Mouse (Mus musculus) C2C12 (cell line): ENCODE data around the gene Zswim5. TPM values are rescaled to one million over a fixed set of nuclear protein-coding genes. Genes with fewer than 3 reads are reported as not detected.

Experiments used
- H3K27me3 ChIP-seq: one replicate; pipeline ENCODE4 v1.6.1; 2011; ENCODE audit not compliant: control insufficient read depth, insufficient read depth, insufficient read length
- H3K36me3 ChIP-seq: one replicate; pipeline ENCODE4 v1.6.1; 2011; ENCODE audit not compliant: control insufficient read depth, insufficient read depth
- H3K4me3 ChIP-seq: one replicate; pipeline ENCODE4 v1.5.1; 2011; ENCODE audit warnings: mild to moderate bottlenecking, control low read depth; ENCODE audit not compliant: poor library complexity, insufficient read depth, severe bottlenecking
- H3K79me2 ChIP-seq: one replicate; pipeline ENCODE4 v1.6.1; 2011; ENCODE audit not compliant: control insufficient read depth, insufficient read depth
- H3K79me3 ChIP-seq: one replicate; pipeline ENCODE4 v1.6.1; 2011; ENCODE audit warnings: low read depth, control low read depth
- H3ac ChIP-seq: one replicate; pipeline ENCODE3; 2011; ENCODE audit warnings: low read depth; ENCODE audit not compliant: control insufficient read depth, insufficient read length
- CEBPB ChIP-seq: IDR thresholded peaks from one replicate; pipeline ENCODE4 v1.6.1; 2011; ENCODE audit warnings: low read depth, mild to moderate bottlenecking, control low read depth, moderate library complexity
- CTCF ChIP-seq: IDR thresholded peaks from one replicate; pipeline ENCODE4 v1.5.1; 2011; ENCODE audit not compliant: control insufficient read depth, insufficient read depth, insufficient read length
- FOSL1 ChIP-seq: IDR thresholded peaks from one replicate; pipeline ENCODE4 v1.8.0; 2011; ENCODE audit warnings: mild to moderate bottlenecking, low read length; ENCODE audit not compliant: poor library complexity, insufficient read depth, severe bottlenecking
- MAX ChIP-seq: IDR thresholded peaks from one replicate; pipeline ENCODE4 v1.6.1; 2011; ENCODE audit warnings: mild to moderate bottlenecking, control low read depth
- MYOD1 ChIP-seq: IDR thresholded peaks from one replicate; pipeline ENCODE4 v1.6.1; 2011; ENCODE audit warnings: low read depth; ENCODE audit not compliant: control insufficient read depth, insufficient read length
- MYOG ChIP-seq: IDR thresholded peaks from one replicate; pipeline ENCODE4 v1.6.1; 2011; ENCODE audit not compliant: control insufficient read depth, insufficient read length; ENCODE audit errors: extremely low read depth
- USF1 ChIP-seq: IDR thresholded peaks from one replicate; pipeline ENCODE4 v1.6.1; 2011; ENCODE audit warnings: low read depth, mild to moderate bottlenecking, control low read depth, moderate library complexity
- polyA plus RNA-seq: library from polyadenylated mRNA; unstranded; fragments of >200 nt; fragmentation: generic; extraction: Trizol; gene quantifications from one replicate; pipeline ENCODE4 v1.2.1, GENCODE M21; 2012; ENCODE audit warnings: missing spikeins

Zswim5 gene
- polyA plus RNA-seq, 1 experiment: 0.01 TPM

DNA sequence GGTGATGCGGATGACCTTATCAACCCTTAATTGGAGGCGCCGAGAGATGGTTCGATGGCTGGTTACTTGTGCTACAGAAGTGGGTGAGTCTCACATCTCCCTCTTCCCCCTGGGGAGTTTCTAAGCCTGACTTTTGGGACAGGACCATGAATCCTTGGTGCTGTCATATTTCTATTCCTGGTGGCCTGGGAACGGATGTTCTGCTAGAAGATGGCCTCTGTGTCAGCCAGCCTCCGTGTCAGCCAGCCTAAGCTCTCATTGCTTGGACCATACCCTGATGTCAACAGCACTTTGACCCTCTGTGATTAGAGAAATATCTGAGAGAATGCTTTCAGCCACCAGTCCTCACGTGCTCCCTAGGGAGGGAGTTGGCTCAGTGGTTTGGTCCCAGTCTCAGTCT, 108.5 kb downstream of the Zswim5 start:
- Histone ChIP-seq H3K27me3 (peaks cover 2% of the 10 kb centered on the region), H3ac (no peak overlapping the region), H3K36me3 (no peaks in the 10 kb centered on the region), H3K79me2 (no peaks in the 10 kb centered on the region), H3K79me3 (no peaks in the 10 kb centered on the region), H3K4me3 (no peak overlapping the region)
- TF ChIP-seq CEBPB (no peak), USF1 (no peak), MYOG (no peak), MYOD1 (no peak), FOSL1 (no peak), MAX (no peak), CTCF (no peak)

DNA sequence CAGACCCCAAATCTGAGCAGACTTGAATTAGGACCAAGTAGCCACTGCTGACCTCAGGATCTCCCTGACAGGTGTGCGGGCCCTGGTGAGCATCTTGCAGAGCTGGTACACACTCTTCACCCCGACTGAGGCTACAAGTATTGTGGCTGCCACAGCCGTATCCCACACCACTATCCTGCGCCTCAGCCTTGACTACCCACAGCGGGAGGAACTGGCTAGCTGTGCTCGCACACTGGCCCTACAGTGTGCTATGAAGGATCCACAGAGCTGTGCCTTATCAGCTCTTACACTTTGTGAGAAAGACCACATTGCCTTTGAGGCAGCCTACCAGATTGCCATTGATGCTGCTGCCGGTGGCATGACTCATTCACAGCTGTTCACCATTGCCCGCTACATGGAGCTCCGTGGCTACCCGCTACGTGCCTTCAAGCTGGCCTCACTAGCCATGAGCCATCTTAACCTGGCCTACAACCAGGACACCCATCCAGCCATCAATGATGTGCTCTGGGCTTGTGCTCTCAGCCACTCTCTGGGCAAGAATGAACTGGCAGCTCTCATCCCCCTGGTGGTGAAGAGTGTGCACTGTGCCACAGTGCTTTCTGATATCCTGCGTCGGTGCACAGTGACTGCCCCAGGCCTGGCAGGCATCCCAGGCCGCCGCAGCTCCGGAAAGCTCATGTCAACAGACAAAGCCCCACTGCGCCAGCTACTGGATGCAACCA, 109.4 kb downstream of the Zswim5 start:
- Histone ChIP-seq H3K4me3 (no peak overlapping the region), H3K79me3 (no peaks in the 10 kb centered on the region), H3ac (no peak overlapping the region), H3K36me3 (no peaks in the 10 kb centered on the region), H3K79me2 (no peaks in the 10 kb centered on the region), H3K27me3 (no peaks in the 10 kb centered on the region)
- TF ChIP-seq MYOD1 (peak; percentile 97), CTCF (peak; percentile 59), USF1 (no peak)

DNA sequence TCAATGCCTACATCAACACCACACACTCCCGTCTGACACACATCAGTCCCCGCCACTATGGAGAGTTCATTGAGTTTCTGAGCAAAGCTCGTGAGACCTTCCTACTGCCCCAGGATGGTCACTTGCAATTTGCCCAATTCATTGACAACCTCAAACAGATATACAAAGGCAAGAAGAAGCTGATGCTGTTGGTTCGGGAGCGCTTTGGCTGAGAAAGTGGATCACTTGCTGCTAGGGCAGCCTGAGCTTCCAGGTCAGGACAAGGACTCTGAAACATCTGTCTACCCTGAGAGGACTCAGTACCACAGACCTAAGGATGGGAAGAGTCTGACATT, 109.9 kb downstream of the Zswim5 start:
- Histone ChIP-seq H3K79me3 (no peaks in the 10 kb centered on the region), H3ac (no peak overlapping the region), H3K36me3 (no peaks in the 10 kb centered on the region), H3K4me3 (no peak overlapping the region), H3K27me3 (no peaks in the 10 kb centered on the region), H3K79me2 (no peaks in the 10 kb centered on the region)
- TF ChIP-seq MAX (no peak), MYOD1 (no peak), CEBPB (no peak), USF1 (no peak), CTCF (no peak), FOSL1 (no peak), MYOG (no peak)

DNA sequence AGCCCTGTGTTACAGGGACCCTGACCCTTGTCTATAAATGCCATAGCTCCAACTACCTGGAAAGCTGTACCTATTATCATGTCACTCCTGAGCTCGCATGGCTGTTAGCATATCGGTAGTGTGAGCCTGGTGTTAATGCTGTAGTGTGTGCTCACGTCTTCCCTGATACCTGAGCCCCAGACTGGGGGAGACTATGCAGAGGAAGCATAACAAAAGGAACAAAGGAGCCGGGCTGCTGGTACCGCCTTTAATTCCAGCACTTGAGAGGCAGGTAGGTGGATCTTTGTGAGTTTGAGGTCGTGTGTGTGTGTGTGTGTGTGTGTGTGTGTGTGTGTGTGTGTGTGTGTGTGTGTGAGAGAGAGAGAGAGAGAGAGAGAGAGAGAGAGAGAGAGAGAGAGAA, 112.6 kb downstream of the Zswim5 start:
- no peak overlapping the region for H3K4me3 ChIP-seq

DNA sequence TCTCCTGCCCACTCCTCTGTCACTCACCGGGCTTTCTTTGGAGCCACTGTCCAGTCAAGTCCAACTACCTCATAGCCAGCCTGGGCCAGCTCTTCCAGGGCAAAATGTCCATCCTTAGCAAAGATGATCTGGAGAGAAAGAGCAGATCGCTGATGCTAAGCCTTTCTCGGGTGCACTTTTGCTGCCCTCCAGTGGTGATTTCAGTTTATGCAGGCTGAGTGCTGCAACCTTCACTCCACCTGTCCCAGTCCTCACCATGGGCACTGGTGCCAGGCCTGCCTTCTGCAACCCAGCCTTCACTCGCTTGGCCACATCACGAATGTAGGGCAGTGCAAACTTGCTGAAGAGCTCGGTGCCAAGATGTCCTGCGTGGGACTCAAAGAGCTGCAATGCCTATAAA, 114.2 kb downstream of the Zswim5 start:
- Histone ChIP-seq H3K36me3 (no peaks in the 10 kb centered on the region), H3K4me3 (no peak overlapping the region), H3ac (no peak overlapping the region), H3K79me3 (no peaks in the 10 kb centered on the region), H3K79me2 (no peaks in the 10 kb centered on the region), H3K27me3 (no peaks in the 10 kb centered on the region)
- TF ChIP-seq USF1 (no peak), CTCF (peak; percentile 87)

More for the DNA sequence above, 112.6 kb downstream of the Zswim5 start:
- no peaks in the 10 kb centered on the region for H3K79me3 ChIP-seq
- TF ChIP-seq MYOG: no peak
- no peak overlapping the region for H3ac ChIP-seq
- H3K36me3 ChIP-seq: no peaks in the 10 kb centered on the region
- no peaks in the 10 kb centered on the region for H3K27me3 ChIP-seq
- no peaks in the 10 kb centered on the region for H3K79me2 ChIP-seq

DNA sequence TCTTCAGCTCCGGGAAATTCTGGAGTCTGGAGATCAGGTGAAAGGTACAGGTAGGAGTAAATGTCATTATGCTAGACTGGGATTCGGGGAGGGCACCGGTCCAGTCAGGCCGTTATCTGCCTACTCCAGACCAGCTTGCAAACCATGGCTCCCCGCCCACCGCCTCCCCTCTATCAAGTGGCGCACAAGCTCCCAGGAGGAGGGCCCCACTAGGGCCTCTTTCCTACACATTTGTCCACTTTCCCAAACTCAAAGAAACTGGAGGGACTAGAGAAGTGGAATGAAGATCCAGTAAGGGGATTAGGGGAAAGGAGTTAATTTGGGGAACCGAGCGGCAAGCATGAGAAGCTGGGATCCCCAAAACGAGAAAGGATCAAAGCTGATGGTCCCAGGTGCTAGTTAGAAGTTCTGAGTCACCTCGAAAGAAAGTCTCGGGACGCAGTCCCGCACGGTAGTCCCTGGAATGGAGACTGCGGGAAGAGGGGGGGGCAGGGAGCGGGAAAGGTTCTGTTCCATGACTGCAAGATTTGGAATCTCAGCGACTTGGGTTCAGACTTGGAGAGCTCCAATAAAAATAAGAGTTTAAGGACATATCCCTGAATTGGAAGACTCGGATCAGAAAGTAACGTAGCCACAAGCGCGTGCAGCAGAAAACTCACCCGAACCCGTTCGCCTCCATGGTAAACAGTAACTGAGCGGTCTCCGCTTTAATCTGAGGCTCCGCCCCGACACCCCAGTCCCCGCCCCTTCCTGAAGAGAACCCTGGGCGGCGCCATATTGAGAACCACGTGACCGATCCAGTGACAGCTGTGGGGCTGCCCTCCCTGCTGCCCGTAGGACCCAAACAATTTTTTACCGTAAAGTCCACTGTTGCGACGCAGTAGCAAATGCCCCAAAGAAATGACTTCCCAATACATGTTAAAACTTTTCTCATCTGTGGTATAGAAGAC, 116.8 kb downstream of the Zswim5 start, which contains the start of gene Urod:
TSS of gene Urod (minus strand) at position 742 of the 950 bp plus-strand sequence.
- peak within 1 kb of the TSS; percentile 79 for H3K4me3 ChIP-seq
- no peaks in the 10 kb centered on the region for H3K36me3 ChIP-seq
- no peaks in the 10 kb centered on the region for H3K79me2 ChIP-seq
- H3K27me3 ChIP-seq: no peaks in the 10 kb centered on the region
- no peaks in the 10 kb centered on the region for H3K79me3 ChIP-seq
- TF ChIP-seq USF1 (peak; percentile 97), MAX (peak; percentile 91), MYOD1 (peak; percentile 83), CTCF (no peak), CEBPB (no peak)
- peak within 1 kb of the TSS; percentile 79 for H3ac ChIP-seq
